Mouse (Mus musculus) ES-E14 (cell line): ENCODE measurements around the gene Prl7a2.

ENCODE experiments used
- CHD2 ChIP-seq: IDR thresholded peaks from 2 replicates; pipeline ENCODE4 v1.6.1; 2014; ENCODE audit warnings: mild to moderate bottlenecking, low read depth, low read length, inconsistent platforms
- HCFC1 ChIP-seq: IDR thresholded peaks from 2 replicates; pipeline ENCODE4 v1.6.1; 2012; ENCODE audit warnings: low read length, inconsistent platforms, borderline replicate concordance; ENCODE audit not compliant: insufficient read depth
- MAFK ChIP-seq: IDR thresholded peaks from 2 replicates; pipeline ENCODE4 v1.6.1; 2014; ENCODE audit warnings: mild to moderate bottlenecking, low read depth, low read length, inconsistent platforms; ENCODE audit not compliant: insufficient read depth
- ZC3H11A ChIP-seq: IDR thresholded peaks from 2 replicates; pipeline ENCODE4 v1.6.1; 2012; ENCODE audit warnings: low read depth, mild to moderate bottlenecking, inconsistent platforms, low read length, borderline replicate concordance
- ZNF384 ChIP-seq: IDR thresholded peaks from 2 replicates; pipeline ENCODE4 v1.6.1; 2012; ENCODE audit warnings: low read depth, low read length, inconsistent platforms

DNA sequence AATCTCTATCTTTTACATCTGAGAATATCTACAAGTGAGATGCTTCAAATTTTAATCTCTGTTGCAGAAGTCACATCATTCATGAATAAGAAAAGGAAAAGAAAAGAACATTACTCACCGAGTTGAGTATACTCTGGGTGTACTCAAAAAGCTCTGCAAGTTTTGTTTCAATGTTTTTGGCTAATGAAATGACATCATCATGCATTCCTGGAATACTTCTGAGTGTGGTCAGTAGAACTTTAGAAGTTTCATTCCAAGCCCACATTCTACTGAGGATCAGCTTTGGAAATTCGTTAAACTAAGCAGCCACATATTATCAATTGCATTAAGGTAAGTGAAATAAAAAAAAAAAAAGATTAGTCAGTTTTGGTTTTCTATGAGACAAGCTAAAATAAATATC is 7.1 kb downstream of the Prl7a2 start:
- TF ChIP-seq ZC3H11A (no peak), ZNF384 (no peak), HCFC1 (no peak), CHD2 (no peak), MAFK (no peak)
